Mouse (Mus musculus): ENCODE data around the gene Mrps34.

DNA sequence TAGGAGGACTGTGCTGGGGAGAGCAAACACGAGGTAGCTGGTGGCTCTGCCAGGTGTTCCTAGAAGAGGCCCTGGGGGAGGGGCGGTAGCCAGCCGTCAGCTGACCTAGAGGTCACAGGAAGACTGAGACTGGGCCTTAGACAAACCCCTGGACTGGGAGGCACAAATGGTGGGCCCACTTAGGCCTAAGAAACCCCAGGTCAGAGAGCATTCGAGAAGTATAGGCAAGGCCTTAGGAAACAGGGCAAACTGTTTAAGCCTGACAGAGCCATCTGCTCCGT lies 16.9 kb upstream of the Mrps34 start:
- TF ChIP-seq POLR2A (IDR thresholded peaks at IDR 0.05; ENCODE audit: borderline replicate concordance, insufficient read depth, low read length) (no peak), CTCF (IDR thresholded peaks at IDR 0.05; ENCODE audit: borderline replicate concordance, insufficient read depth, low read depth, low read length) (no peak)
